Mouse (Mus musculus) MEL (cell line): ENCODE data around the gene Tbck. TPM values are rescaled to one million over a fixed set of nuclear protein-coding genes. Genes with fewer than 3 reads are reported as not detected.
A peak's percentile ranks its signal among the peaks of the same experiment; 100 is the strongest.

Experiments used
- BHLHE40 ChIP-seq: IDR thresholded peaks from 2 replicates; pipeline ENCODE4 v1.6.1; 2012; ENCODE audit warnings: low read depth, mild to moderate bottlenecking, inconsistent platforms, low read length, improper control_type of control experiment, borderline replicate concordance
- CTCF ChIP-seq, 3 experiments: IDR thresholded peaks in 2 of 3; conservative IDR thresholded peaks in 1 of 3; 2 replicates each; pipeline ENCODE4 v1.5.1; 2011 to 2012; ENCODE audit warnings: low read length in 3 of 3, low read depth in 2 of 3, mild to moderate bottlenecking in 2 of 3, improper control_type of control experiment in 1 of 3, inconsistent platforms in 1 of 3, mixed read lengths in 1 of 3, moderate library complexity in 1 of 3; ENCODE audit not compliant: control insufficient read depth in 1 of 3, insufficient read depth in 1 of 3, poor library complexity in 1 of 3, severe bottlenecking in 1 of 3
- EP300 ChIP-seq, 2 experiments: IDR thresholded peaks; 2 replicates each; pipeline ENCODE4 v1.6.1; 2011; ENCODE audit warnings: improper control_type of control experiment in 2 of 2, low read length in 2 of 2, low read depth in 1 of 2, mild to moderate bottlenecking in 1 of 2
- GABPA ChIP-seq: IDR thresholded peaks from 2 replicates; pipeline ENCODE4 v1.6.1; 2012; ENCODE audit warnings: low read depth, mild to moderate bottlenecking, inconsistent platforms, low read length, improper control_type of control experiment, moderate library complexity
- MAFK ChIP-seq: IDR thresholded peaks from 2 replicates; pipeline ENCODE4 v1.6.1; 2011; ENCODE audit warnings: low read depth, mild to moderate bottlenecking, low read length, improper control_type of control experiment, borderline replicate concordance
- MYC ChIP-seq: IDR thresholded peaks from 2 replicates; pipeline ENCODE4 v1.6.1; 2011; ENCODE audit warnings: low read depth, mild to moderate bottlenecking, low read length, improper control_type of control experiment, moderate library complexity
- NELFE ChIP-seq: IDR thresholded peaks from 2 replicates; pipeline ENCODE4 v1.6.1; 2011; ENCODE audit warnings: low read depth, low read length, improper control_type of control experiment
- POLR2AphosphoS2 ChIP-seq: IDR thresholded peaks from 2 replicates; pipeline ENCODE4 v1.6.1; 2011; ENCODE audit warnings: low read length, improper control_type of control experiment
- ZMIZ1 ChIP-seq: IDR thresholded peaks from 2 replicates; pipeline ENCODE4 v1.6.1; 2012; ENCODE audit warnings: low read depth, mild to moderate bottlenecking, inconsistent platforms, low read length, improper control_type of control experiment, moderate library complexity
- polyA plus RNA-seq, 2 experiments: library from polyadenylated mRNA; stranded (reverse) in 1 of 2; unstranded in 1 of 2; fragments of >175 nt in 1 of 2; fragments of >200 nt in 1 of 2; gene quantifications; 2 replicates each; pipeline versions ENCODE4 v1.2.1 to v1.2.4; 2012; ENCODE audit warnings: low replicate concordance in 2 of 2, low read depth in 1 of 2; ENCODE audit not compliant: insufficient read length in 2 of 2, insufficient read depth in 1 of 2, missing spikeins in 1 of 2
- total RNA-seq: library from RNA; depleted of rRNA; stranded (reverse); fragments of 300-350 nt; gene quantifications from 2 replicates; pipeline ENCODE4 v1.2.3, GENCODE M21; 2012; rRNA removed

Tbck gene
- total and polyA plus RNA-seq, 3 experiments = 4.6 to 7.5 TPM; not detected in 1

DNA sequence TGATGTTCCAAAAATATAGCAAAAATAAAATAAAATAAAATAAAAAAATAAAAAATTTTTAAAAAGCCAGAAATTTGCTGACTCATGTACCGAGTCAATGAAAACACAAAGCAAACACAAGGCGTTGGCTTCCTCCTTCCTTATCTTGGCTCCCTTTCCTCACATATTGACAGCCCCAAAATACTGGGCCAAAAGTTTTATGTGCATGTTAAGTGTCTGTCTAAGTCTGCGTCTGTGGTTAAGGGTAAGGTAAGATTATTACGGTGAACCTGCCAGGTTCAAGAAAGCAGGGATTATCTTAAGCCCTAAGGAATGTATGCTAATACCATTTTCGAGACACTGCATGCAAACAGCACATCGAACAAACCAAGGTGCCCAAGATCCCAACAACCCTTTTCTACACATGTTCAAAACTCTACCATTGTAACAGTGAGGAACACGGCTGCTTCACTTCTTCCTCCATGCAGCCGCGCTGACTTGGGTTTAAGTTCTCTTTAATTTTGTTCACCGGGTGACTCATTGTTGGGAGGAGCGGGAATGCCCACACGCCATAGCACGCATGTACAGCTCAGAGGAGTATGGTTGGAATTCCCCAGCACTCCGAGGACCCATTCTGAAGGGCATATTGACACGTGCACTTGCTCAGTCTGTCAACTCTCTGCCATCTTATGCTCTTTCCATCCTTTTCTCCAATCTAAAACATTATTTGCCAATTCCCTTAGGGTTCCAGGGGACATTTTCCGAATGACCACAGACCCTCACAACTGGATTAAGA, 203.3 kb downstream of the Tbck start (continued):
- TF ChIP-seq CTCF (IDR thresholded peaks at IDR 0.05 in 2 of 3, conservative IDR thresholded peaks at IDR 0.05 in 1 of 3; ENCODE audit: control insufficient read depth in 1 of 3, insufficient read depth in 1 of 3, low read depth in 2 of 3, low read length in 3 of 3, poor library complexity in 1 of 3, severe bottlenecking in 1 of 3) (no peak), GABPA (peak; percentile 90), NELFE (peak; percentile 34; the same call in 1 of the 2 replicates), MYC (peak; percentile 62; the same call in 1 of the 2 replicates), BHLHE40 (no peak), POLR2AphosphoS2 (no peak), MAFK (peak; percentile 96), ZMIZ1 (no peak), EP300 (IDR thresholded peaks at IDR 0.05; ENCODE audit: low read depth in 1 of 2, low read length in 2 of 2) (peak; percentile 79 to 80)

Other genes starting within 250 kb of the Tbck start
- not detected in 2 replicates for gene Gimd1, start 54.3 kb upstream of the Tbck start, total RNA-seq
- gene Gimd1, start 54.3 kb upstream of the Tbck start, polyA plus RNA-seq = not detected
- gene Aimp1, start 226 bp downstream of the Tbck start, total RNA-seq = 206 and 207 TPM in 2 replicates
- gene Aimp1, start 226 bp downstream of the Tbck start, polyA plus RNA-seq = 100 to 1,000 TPM in 1 of 2 experiments, not detected in 1; 158 TPM